Mouse (Mus musculus): ENCODE measurements around the gene Cerkl. TPM values are rescaled to one million over a fixed set of nuclear protein-coding genes. Genes with fewer than 3 reads are reported as not detected.

Gene Cerkl
- total RNA-seq, 2 experiments from 2014 or later = 3.0 to 6.7 TPM

- DNase-seq (ENCODE audit: low spot score in 2 of 2) = no peak
Measured at GRCm38 (mm10) chr2:79447198-79447597, 9.4 kb downstream of the Cerkl start.

GRCm38 (mm10) chr2:79443861-79444620 is 12.5 kb downstream of the Cerkl start:
- intact Hi-C loops (cut with DNase I) = no loop called here
- no peak for DNase-seq (ENCODE audit: low spot score in 2 of 2)

More at GRCm38 (mm10) chr2:79447198-79447597, 9.4 kb downstream of the Cerkl start:
- intact Hi-C loops (cut with DNase I) = no loop called here

- intact Hi-C loops (cut with DNase I) = no loop called here
- DNase-seq (ENCODE audit: low spot score in 2 of 2) = no peak
Measured at GRCm38 (mm10) chr2:79443401-79443800, 13.2 kb downstream of the Cerkl start.

GRCm38 (mm10) chr2:79442906-79443305 is 13.7 kb downstream of the Cerkl start:
- intact Hi-C loops (cut with DNase I) = no loop called here
- no peak for DNase-seq (ENCODE audit: low spot score in 2 of 2)

- no peak for DNase-seq (ENCODE audit: low spot score in 2 of 2)
- intact Hi-C loops (cut with DNase I) = no loop called here
Measured at GRCm38 (mm10) chr2:79442227-79442626, 14.4 kb downstream of the Cerkl start.

GRCm38 (mm10) chr2:79430061-79430460 is 26.5 kb downstream of the Cerkl start:
- intact Hi-C loops (cut with DNase I) = no loop called here
- DNase-seq (ENCODE audit: low spot score in 2 of 2) = no peak

GRCm38 (mm10) chr2:79429650-79430049 is 26.9 kb downstream of the Cerkl start:
- no peak for DNase-seq (ENCODE audit: low spot score in 2 of 2)
- intact Hi-C loops (cut with DNase I) = loop anchor here (2.0 kb wide), 1 partner anchor 23 kb away; no protein-coding TSS in a partner anchor

- no peak for DNase-seq (ENCODE audit: low spot score in 2 of 2)
- intact Hi-C loops (cut with DNase I) = loop anchor here (2.0 kb wide), 1 partner anchor 24 kb away; no protein-coding TSS in a partner anchor
Measured at GRCm38 (mm10) chr2:79429108-79429507, 27.5 kb downstream of the Cerkl start.

- peak; percentile 24 to 49 for DNase-seq (ENCODE audit: low spot score in 2 of 2)
- intact Hi-C loops (cut with DNase I) = loop anchor here (2.0 kb wide), 1 partner anchor 24 kb away; no protein-coding TSS in a partner anchor
Measured at GRCm38 (mm10) chr2:79428569-79429104, 27.9 kb downstream of the Cerkl start.

- intact Hi-C loops (cut with DNase I) = loop anchor here (2.0 kb wide), 1 partner anchor 25 kb away; no protein-coding TSS in a partner anchor
- DNase-seq (ENCODE audit: low spot score in 2 of 2) = no peak
Measured at GRCm38 (mm10) chr2:79428022-79428421, 28.6 kb downstream of the Cerkl start.

GRCm38 (mm10) chr2:79421696-79422095 is 34.9 kb downstream of the Cerkl start:
- intact Hi-C loops (cut with DNase I) = no loop called here

GRCm38 (mm10) chr2:79414505-79414904 is 42.1 kb downstream of the Cerkl start:
- DNase-seq (ENCODE audit: low spot score in 2 of 2) = no peak
- intact Hi-C loops (cut with DNase I) = no loop called here

More at GRCm38 (mm10) chr2:79421696-79422095, 34.9 kb downstream of the Cerkl start:
- no peak for DNase-seq (ENCODE audit: low spot score in 2 of 2)

- intact Hi-C loops (cut with DNase I) = no loop called here
- no peak for DNase-seq (ENCODE audit: low spot score in 2 of 2)
Measured at GRCm38 (mm10) chr2:79410903-79411255, 45.7 kb downstream of the Cerkl start.

- no peak for DNase-seq (ENCODE audit: low spot score in 2 of 2)
- intact Hi-C loops (cut with DNase I) = no loop called here
Measured at GRCm38 (mm10) chr2:79410247-79410902, 46.2 kb downstream of the Cerkl start.

- no peak for DNase-seq (ENCODE audit: low spot score in 2 of 2)
Measured at GRCm38 (mm10) chr2:79405661-79406405, 50.8 kb downstream of the Cerkl start.

GRCm38 (mm10) chr2:79400045-79400444 is 56.5 kb downstream of the Cerkl start:
- intact Hi-C loops (cut with DNase I) = no loop called here
- no peak for DNase-seq (ENCODE audit: low spot score in 2 of 2)

More at GRCm38 (mm10) chr2:79405661-79406405, 50.8 kb downstream of the Cerkl start:
- intact Hi-C loops (cut with DNase I) = no loop called here

- no peak for DNase-seq (ENCODE audit: low spot score in 2 of 2)
- intact Hi-C loops (cut with DNase I) = no loop called here
Measured at GRCm38 (mm10) chr2:79399234-79400000, 57.2 kb downstream of the Cerkl start.

GRCm38 (mm10) chr2:79398831-79399230 is 57.8 kb downstream of the Cerkl start:
- intact Hi-C loops (cut with DNase I) = no loop called here
- no peak for DNase-seq (ENCODE audit: low spot score in 2 of 2)

GRCm38 (mm10) chr2:79398343-79398742 is 58.2 kb downstream of the Cerkl start:
- intact Hi-C loops (cut with DNase I) = no loop called here
- DNase-seq (ENCODE audit: low spot score in 2 of 2) = no peak
